8 mouse cellular contexts compared by ENCODE assay signal in the genomic region with DNA sequence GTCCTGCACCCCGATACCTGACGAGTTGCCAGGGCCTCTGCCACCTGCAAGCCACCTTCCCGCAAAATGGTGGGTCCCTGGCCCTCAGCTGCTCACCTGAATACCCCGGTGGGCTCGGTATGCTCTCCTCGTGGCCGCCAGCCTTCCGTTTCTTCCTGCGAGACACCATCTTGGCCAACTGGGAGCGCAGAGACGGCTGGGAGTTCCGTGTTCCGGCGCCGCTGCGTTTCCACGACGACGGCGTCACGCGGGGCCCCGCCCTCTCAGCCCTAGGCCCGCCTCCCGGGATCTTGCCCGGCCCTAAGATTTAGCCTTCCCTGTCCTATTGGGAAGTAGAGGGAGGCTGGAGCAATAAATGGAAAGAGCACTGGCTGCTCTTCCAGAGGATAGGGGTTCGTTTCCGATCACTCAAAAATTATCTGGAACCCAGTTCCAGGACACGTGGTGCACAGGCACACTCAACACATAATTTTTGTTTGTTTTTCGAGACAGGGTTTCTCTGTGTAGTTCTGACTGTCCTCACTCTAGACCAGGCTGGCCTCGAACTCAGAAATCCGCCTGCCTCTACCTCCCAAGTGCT. TPM values are rescaled to one million over a fixed set of nuclear protein-coding genes. Genes with fewer than 3 reads are reported as not detected.
DNase-seq lines count a peak whose midpoint lies in the region; ATAC-seq and TF ChIP-seq lines count a peak whose summit lies in the region.

A gene (minus strand): TSS at position 236 of the 580 bp plus-strand sequence.

- H3K27ac ChIP-seq in embryonic facial prominence, embryonic 14.5 days (replicated peaks; ENCODE audit: low read depth, low read length), result peak within 1 kb of the TSS; percentile 78; the same call in 1 of the 2 replicates
- H3K27ac ChIP-seq in limb, embryonic 14.5 days (replicated peaks; ENCODE audit: low read depth, low read length), result peak within 1 kb of the TSS; percentile 63
- H3K27ac ChIP-seq in midbrain, postnatal 0 days (ENCODE audit: low read depth, low read length), result peak within 1 kb of the TSS; percentile 87

- peak within 1 kb of the TSS; percentile 58 for H3K4me2 ChIP-seq in embryonic facial prominence, embryonic 14.5 days (ENCODE audit: low read depth, low read length)
- peak within 1 kb of the TSS; percentile 58 for H3K4me2 ChIP-seq in limb, embryonic 14.5 days (replicated peaks; ENCODE audit: low read depth, low read length, severe bottlenecking)
- peak within 1 kb of the TSS; percentile 66 for H3K4me2 ChIP-seq in midbrain, postnatal 0 days (ENCODE audit: low read depth, low read length, poor library complexity, severe bottlenecking)

- no peak for TF ChIP-seq CTCF in midbrain, postnatal 0 days (IDR thresholded peaks at IDR 0.05)

- peak within 1 kb of the TSS; percentile 73 for H3K9ac ChIP-seq in embryonic facial prominence, embryonic 14.5 days (ENCODE audit: low read depth, low read length)
- peak within 1 kb of the TSS; percentile 61 for H3K9ac ChIP-seq in limb, embryonic 14.5 days (ENCODE audit: low read depth, low read length, severe bottlenecking)
- H3K9ac ChIP-seq in midbrain, postnatal 0 days (replicated peaks; ENCODE audit: low read length, poor library complexity, severe bottlenecking), result peak within 1 kb of the TSS; percentile 77

- H3K4me1 ChIP-seq in embryonic facial prominence, embryonic 14.5 days (ENCODE audit: control insufficient read depth, insufficient read depth, low read length), result peaks cover 5% of the 10 kb centered on the region; the same call in 1 of the 2 replicates
- H3K4me1 ChIP-seq in limb, embryonic 14.5 days (ENCODE audit: control insufficient read depth, insufficient read depth, low read length), result no peaks in the 10 kb centered on the region
- H3K4me1 ChIP-seq in midbrain, postnatal 0 days (ENCODE audit: insufficient read depth, low read length), result no peaks in the 10 kb centered on the region; the same call in 1 of the 2 replicates

- H3K9me3 ChIP-seq in embryonic facial prominence, embryonic 14.5 days (ENCODE audit: control insufficient read depth, low read length), result no peaks in the 10 kb centered on the region
- H3K9me3 ChIP-seq in limb, embryonic 14.5 days (ENCODE audit: control insufficient read depth, low read length), result no peaks in the 10 kb centered on the region
- no peaks in the 10 kb centered on the region for H3K9me3 ChIP-seq in midbrain, postnatal 0 days (ENCODE audit: low read length)

- peak; percentile 92 for ATAC-seq in embryonic facial prominence, embryonic 14.5 days (ENCODE audit: low read depth)
- ATAC-seq in limb, embryonic 14.5 days (ENCODE audit: low FRiP score, low read depth), result peak; percentile 86
- peak; percentile 88 for ATAC-seq in midbrain, postnatal 0 days (ENCODE audit: low FRiP score)

- peaks cover 52% of the 10 kb centered on the region for H3K36me3 ChIP-seq in embryonic facial prominence, embryonic 14.5 days (ENCODE audit: control insufficient read depth, insufficient read depth, low read length)
- H3K36me3 ChIP-seq in limb, embryonic 14.5 days (ENCODE audit: control insufficient read depth, insufficient read depth, low read length), result peaks cover 50% of the 10 kb centered on the region
- H3K36me3 ChIP-seq in midbrain, postnatal 0 days (ENCODE audit: insufficient read depth, low read length), result peaks cover 33% of the 10 kb centered on the region

- peak; percentile 87 for DNase-seq in 3T3-L1 (ENCODE audit: low read depth, low spot score)
- peak; percentile 88 to 92 for DNase-seq in adrenal gland, postnatal 4 days (ENCODE audit: low spot score in 2 of 2)
- DNase-seq in embryonic facial prominence, embryonic 14.5 days (ENCODE audit: low spot score), result peak; percentile 94
- peak; percentile 95 for DNase-seq in heart, adult 8-10 months (ENCODE audit: low spot score)
- peak; percentile 95 for DNase-seq in kidney, adult 9 months
- peak; percentile 87 for DNase-seq in limb, embryonic 14.5 days (ENCODE audit: low spot score)
- peak; percentile 91 for DNase-seq in midbrain, postnatal 0 days (ENCODE audit: low spot score)
- DNase-seq in spleen, postnatal 14 days (ENCODE audit: low spot score in 2 of 2), result peak; percentile 72 to 84

- no peak for TF ChIP-seq POLR2A in limb, embryonic 14.5 days (IDR thresholded peaks at IDR 0.05; ENCODE audit: borderline replicate concordance, extremely low read depth, insufficient read depth, insufficient read length)

- no peaks in the 10 kb centered on the region for H3K27me3 ChIP-seq in embryonic facial prominence, embryonic 14.5 days (replicated peaks; ENCODE audit: control insufficient read depth, insufficient read depth, low read length)
- no peaks in the 10 kb centered on the region for H3K27me3 ChIP-seq in limb, embryonic 14.5 days (ENCODE audit: control insufficient read depth, insufficient read depth, low read length)
- H3K27me3 ChIP-seq in midbrain, postnatal 0 days (ENCODE audit: insufficient read depth, low read length), result no peaks in the 10 kb centered on the region

- WGBS in embryonic facial prominence, embryonic 14.5 days, result 11% methylated on average over 29 of the region's 32 CpGs
- WGBS in limb, embryonic 14.5 days, result 10% methylated on average over 32 of the region's 32 CpGs
- 9% methylated on average over 32 of the region's 32 CpGs for WGBS in midbrain, postnatal 0 days

- H3K4me3 ChIP-seq in embryonic facial prominence, embryonic 14.5 days (ENCODE audit: low read depth, low read length), result peak within 1 kb of the TSS; percentile 80
- H3K4me3 ChIP-seq in limb, embryonic 14.5 days (replicated peaks; ENCODE audit: low read length), result peak within 1 kb of the TSS; percentile 87
- H3K4me3 ChIP-seq in midbrain, postnatal 0 days (ENCODE audit: low read depth, low read length), result peak within 1 kb of the TSS; percentile 85

RNA-seq across cellular contexts. Expression of the gene that starts here (rescaled TPM):
- total RNA-seq in adrenal gland, postnatal 4 days (2021), result 100 to 1,000 TPM; 105 to 108 TPM
- 61.6 and 63.0 TPM in 2 replicates for polyA plus RNA-seq in embryonic facial prominence, embryonic 14.5 days (2014; fragmentation: Nextera tagmentation; extraction: Ambion mirVana)
- 10 to 100 TPM; 38.9 to 42.7 (median 40.5) TPM for total RNA-seq in heart, adult 8-10 months (2022)
- polyA plus RNA-seq in limb, embryonic 14.5 days (2012; rRNA removed), result 82.1 and 92.1 TPM in 2 replicates
- polyA plus RNA-seq in limb, embryonic 14.5 days (2014; fragmentation: Nextera tagmentation; extraction: Ambion mirVana), result 60.9 and 61.7 TPM in 2 replicates
- 171 and 228 TPM in 2 replicates for total RNA-seq in midbrain, postnatal 0 days (2014; rRNA removed)
- 92.7 and 95.2 TPM in 2 replicates for polyA plus RNA-seq in midbrain, postnatal 0 days (2015; fragmentation: Nextera tagmentation; extraction: Ambion mirVana)

Comparison
In these comparisons a context has a peak if more than half of its experiments do, and no peak if none do; other contexts are left out.
1. Peak in every context shown above with its lines: DNase-seq, ATAC-seq, H3K4me3 ChIP-seq and H3K27ac ChIP-seq.